Mouse (Mus musculus): Measurements from ENCODE around the gene Olfr198.
"Not testable (repeated sequence)": the region's sequence is repeated elsewhere in the genome, so short reads cannot be mapped to it uniquely, and the experiment has no call there.

The Olfr198 gene

DNA sequence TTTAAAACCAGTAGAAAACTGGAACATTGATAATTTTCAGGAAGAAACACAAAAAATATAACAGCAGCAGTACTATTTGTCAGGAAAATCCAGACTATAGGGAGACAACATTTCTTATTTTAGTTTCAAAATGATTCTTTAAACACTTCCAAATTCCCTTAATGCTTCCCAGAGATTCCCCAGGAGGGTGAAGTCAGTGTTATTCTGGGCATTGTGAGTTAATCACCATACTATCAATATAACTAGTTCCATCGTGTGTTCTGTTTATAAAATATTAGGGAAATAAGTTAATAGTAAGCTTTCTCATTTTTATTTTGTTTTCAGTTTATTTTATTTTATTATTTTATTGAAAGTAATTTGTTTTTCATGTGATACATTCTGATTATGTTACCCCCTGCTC is at the start of gene Olfr198:
TSS of gene Olfr198 (minus strand) at position 101 of the 400 bp plus-strand sequence.
- in situ Hi-C loops (cut with MboI, MseI), result not testable (repeated sequence)

DNA sequence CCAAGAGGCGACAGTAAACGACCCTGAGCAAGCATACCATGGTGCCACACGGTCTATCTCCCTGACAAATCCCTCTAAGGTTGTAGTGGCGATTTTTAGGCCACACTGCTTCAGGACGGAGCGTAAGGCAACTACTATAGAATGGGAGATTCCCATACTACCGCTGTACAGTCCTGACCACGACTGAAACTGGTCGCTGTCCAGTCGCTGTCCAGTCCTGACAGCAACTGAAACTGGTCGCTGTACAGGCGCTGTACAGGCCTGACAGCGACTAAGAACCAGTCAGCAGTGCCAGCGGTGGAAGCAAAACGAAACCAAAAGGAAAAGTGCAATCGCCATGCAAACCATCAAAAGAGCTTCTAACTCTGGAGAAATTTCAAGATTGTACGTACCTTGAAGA is 46.4 kb upstream of the Olfr198 start:
- in situ Hi-C loops (cut with MboI, MseI), result loop anchor here in 1 of 2 experiments (10.0 kb wide), 2 partner anchors 55 to 905 kb away; no protein-coding TSS in a partner anchor

DNA sequence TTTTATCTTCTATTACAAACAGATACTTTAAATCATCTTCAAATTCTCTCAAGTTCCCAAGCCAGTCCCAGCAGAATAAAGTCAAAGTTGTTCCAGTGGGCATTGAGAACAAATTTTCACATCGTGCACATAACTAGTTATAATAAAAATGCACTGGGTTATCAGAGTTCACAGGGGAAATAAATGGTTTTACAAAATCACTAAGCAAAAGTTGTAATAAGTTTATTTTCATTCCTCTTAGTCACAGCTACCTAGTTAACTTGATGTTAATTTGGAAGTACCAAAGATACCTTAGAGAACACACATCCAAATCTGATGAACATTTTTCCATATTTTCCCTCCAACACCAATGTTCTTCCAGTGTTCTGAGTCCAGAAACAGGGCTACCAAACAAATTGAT is 16.3 kb upstream of the Olfr198 start, which contains the start of gene Olfr199:
TSS of gene Olfr199 (minus strand) at position 101 of the 400 bp plus-strand sequence.
- in situ Hi-C loops (cut with MboI, MseI), result loop anchor here in 1 of 2 experiments (10.0 kb wide), 1 partner anchor 1685 kb away; no protein-coding TSS in a partner anchor

DNA sequence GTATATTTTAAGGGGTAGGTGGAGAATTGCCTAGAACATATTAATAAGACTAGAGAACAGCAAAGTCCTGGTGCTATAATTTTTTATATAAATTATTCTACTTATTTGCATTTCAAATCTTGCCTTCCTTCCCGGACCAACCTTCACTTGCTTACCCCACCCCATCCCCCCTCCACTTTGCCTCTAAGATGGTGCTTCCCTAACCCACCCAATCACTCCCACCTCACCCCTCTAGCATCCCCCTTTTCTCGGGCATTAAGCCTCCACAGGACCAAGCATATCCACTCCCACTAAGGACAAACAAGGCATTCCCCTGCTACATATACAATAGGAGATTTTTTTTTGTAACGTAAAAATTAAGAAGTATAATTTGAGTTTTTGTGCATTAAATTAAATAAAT is 14.5 kb upstream of the Olfr198 start:
- in situ Hi-C loops (cut with MboI, MseI), result loop anchor here in 1 of 2 experiments (10.0 kb wide), 1 partner anchor 1687 kb away; no protein-coding TSS in a partner anchor

DNA sequence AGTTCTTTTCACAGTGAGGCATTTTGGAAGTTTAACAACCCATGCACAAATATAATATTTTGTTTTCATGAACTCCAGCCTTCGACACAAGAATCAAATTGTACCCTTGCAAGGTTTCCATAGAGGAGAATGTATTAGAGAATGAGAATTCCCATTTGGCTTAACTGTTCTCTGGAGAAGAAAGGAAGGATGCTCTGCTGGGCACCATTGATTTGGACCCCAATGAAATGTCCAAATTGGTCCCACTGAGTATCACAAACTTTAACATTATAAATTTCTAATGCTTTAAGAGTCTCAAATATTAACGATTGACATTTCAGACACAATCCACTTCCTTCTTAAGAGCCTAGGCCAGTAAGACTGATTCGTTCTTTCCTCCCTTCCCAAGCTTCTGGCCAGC is 33.0 kb downstream of the Olfr198 start, which contains the start of gene Olfr196:
TSS of gene Olfr196 (minus strand) at position 101 of the 400 bp plus-strand sequence.
- in situ Hi-C loops (cut with MboI, MseI), result loop anchor here in 1 of 2 experiments (10.0 kb wide), 1 partner anchor 316 kb away; no protein-coding TSS in a partner anchor

DNA sequence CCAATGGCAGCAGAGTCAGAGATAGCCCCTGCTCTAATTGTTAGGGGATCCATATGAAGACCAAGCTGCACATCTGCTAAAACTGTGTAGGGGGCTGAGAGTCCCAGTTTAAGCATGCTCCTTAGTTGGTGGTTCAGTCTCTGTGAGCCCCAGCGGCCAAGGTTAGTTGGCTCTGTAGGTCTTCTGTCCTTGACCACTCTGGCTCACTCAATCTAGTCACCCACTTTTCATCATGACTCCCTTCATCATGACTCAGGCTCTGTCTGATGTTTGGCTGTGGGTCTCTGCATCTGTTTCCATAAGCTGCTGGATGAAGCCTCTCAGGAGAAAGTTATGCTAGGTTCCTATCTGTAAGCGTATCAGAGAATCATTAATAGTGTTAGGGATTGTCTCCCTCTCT is 51.3 kb downstream of the Olfr198 start:
- in situ Hi-C loops (cut with MboI, MseI), result no loop called here

Data from T-helper 17 cell (primary cell).